Mouse (Mus musculus) midbrain, embryonic 15.5 days (tissue): ENCODE measurements at regions not wholly inside any gene's neighbourhood (a gene's known extent, or its start where the extent isn't known, plus 50 kb on each side); places are given as distances from the start of the nearest gene placed in this dataset.
A peak's percentile ranks its signal among the peaks of the same experiment; 100 is the strongest.

Source experiments
- ATAC-seq: fragments of 200-750 bp; cut with Nextera tagmentation; replicated peaks from 2 replicates; pipeline ENCODE4 v1.8.0; 2017; ENCODE audit warnings: moderate TSS enrichment
- H3K27ac ChIP-seq: fragments of 300-500 bp; sonication (generic); 2 replicates; pipeline ENCODE4 v1.5.1; 2015; ENCODE audit warnings: mild to moderate bottlenecking, inconsistent platforms
- H3K27me3 ChIP-seq: fragments of 300-500 bp; sonication (generic); replicated peaks from 2 replicates; pipeline ENCODE4 v1.6.1; 2015; ENCODE audit warnings: inconsistent platforms
- H3K36me3 ChIP-seq: fragments of 300-500 bp; sonication (generic); replicated peaks from 2 replicates; pipeline ENCODE4 v1.6.1; 2015; ENCODE audit warnings: inconsistent platforms
- H3K4me1 ChIP-seq: fragments of 300-500 bp; sonication (generic); 2 replicates; pipeline ENCODE4 v1.6.1; 2015; ENCODE audit warnings: inconsistent platforms
- H3K4me2 ChIP-seq: fragments of 300-500 bp; sonication (generic); 2 replicates; pipeline ENCODE4 v1.6.1; 2015; ENCODE audit warnings: inconsistent platforms, mild to moderate bottlenecking, moderate library complexity
- H3K4me3 ChIP-seq: fragments of 300-500 bp; sonication (generic); 2 replicates; pipeline ENCODE4 v1.5.1; 2015; ENCODE audit warnings: mild to moderate bottlenecking, inconsistent platforms
- H3K9ac ChIP-seq: fragments of 300-500 bp; sonication (generic); 2 replicates; pipeline ENCODE4 v1.6.1; 2015; ENCODE audit warnings: mild to moderate bottlenecking, inconsistent platforms
- H3K9me3 ChIP-seq: fragments of 300-500 bp; sonication (generic); 2 replicates; pipeline ENCODE4 v1.6.1; 2016; ENCODE audit warnings: inconsistent platforms
- WGBS: fragments of 180-500 bp; shearing (Covaris S2); methylation state at CpG from one replicate; pipeline ENCODE4 v1.1.7; 2015; ENCODE audit warnings: mixed read lengths; 5-methylcytosine and 5-hydroxymethylcytosine counted together

DNA sequence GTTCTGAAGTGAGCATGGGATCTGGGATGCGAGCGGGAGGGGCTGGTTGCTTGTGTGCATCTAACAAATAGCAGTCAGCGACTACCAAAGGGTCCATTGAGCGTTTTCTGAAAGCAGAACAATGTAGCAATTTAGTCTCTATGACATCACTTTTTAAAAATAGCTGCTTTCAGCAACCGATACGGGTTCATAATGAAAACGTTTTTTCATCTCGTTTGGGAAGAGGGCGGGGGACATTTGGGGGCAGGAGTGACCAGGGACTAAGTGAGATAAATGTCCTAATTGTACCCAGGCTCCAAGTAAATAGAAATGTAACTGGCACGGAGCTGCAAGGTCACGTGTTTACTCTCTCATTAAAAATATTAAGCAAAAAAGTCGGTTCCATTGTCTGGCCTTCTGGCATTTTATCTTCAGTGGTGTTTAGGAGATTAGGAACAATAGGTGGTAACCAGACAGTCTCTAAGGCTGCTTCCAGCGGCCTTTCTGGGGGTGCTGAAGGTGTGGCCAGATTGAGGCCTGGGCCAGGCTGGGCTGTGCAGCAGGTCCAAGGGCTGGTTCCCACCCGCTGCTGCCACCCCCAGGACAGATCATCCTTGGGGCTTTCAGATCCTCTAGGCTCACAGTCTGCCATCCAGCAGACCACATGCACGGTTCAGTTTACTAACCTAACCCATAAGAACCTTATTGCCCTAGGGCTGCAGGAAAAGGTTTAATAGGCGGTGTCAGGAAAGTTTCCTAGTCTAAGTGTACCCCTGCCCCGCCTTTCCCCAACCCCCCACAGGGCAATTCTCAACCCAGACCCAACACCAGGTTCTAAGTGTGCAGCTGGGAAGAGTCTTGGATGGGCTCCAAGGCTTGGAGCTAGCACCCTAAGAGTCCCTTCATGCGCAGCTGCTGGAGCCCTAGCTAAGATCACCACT, 1126.5 kb upstream of the Gulo start:
- Histone ChIP-seq H3K27me3 (no peaks in the 10 kb centered on the region), H3K9me3 (no peaks in the 10 kb centered on the region), H3K27ac (no peak overlapping the region), H3K36me3 (no peaks in the 10 kb centered on the region), H3K9ac (no peak overlapping the region), H3K4me2 (peak overlapping the region; percentile 1; the same call in 1 of the 2 replicates), H3K4me1 (peaks cover 8% of the 10 kb centered on the region), H3K4me3 (no peak overlapping the region)
- ATAC-seq, result peak; percentile 87
- WGBS, result 35% methylated on average over 18 of the region's 18 CpGs

- no peak overlapping the region for H3K4me3 ChIP-seq
- no peak overlapping the region for H3K4me2 ChIP-seq
- H3K36me3 ChIP-seq, result no peaks in the 10 kb centered on the region
- H3K9me3 ChIP-seq, result no peaks in the 10 kb centered on the region
- H3K4me1 ChIP-seq, result peaks cover 8% of the 10 kb centered on the region
- H3K9ac ChIP-seq, result no peak overlapping the region
- no peak for ATAC-seq
- no peaks in the 10 kb centered on the region for H3K27me3 ChIP-seq
- no peak overlapping the region for H3K27ac ChIP-seq
- WGBS, result 72% methylated on average over 6 of the region's 6 CpGs
These were observed 1124.2 kb upstream of the Gulo start for GRCm38 (mm10) chr14:67133221-67133620.

DNA sequence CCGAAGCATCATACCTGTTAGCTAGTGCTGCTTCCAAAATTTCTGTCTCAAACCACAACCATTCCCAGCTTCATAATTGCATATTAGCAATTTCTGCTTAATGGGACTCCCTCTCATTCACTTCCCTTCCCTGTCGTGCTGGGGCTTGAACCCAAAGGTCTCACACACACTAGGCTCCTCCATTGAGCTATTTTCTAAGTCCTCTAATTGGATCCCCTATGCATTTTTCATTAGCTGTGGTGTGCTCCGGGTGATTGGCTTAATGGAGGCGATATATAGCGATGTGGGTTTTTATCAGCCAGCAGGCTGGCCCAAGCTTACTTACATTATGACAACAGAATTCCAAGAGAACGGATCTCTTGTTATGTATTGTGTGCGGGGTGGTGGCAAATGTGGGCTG, 1118.1 kb upstream of the Gulo start:
- 59% methylated on average over 7 of the region's 7 CpGs for WGBS
- H3K36me3 ChIP-seq, result no peaks in the 10 kb centered on the region
- H3K27me3 ChIP-seq, result no peaks in the 10 kb centered on the region
- no peak for ATAC-seq
- H3K9me3 ChIP-seq, result no peaks in the 10 kb centered on the region
- no peak overlapping the region for H3K27ac ChIP-seq
- 0 out of 2 replicates have a peak, but pooled peaks cover 2% of the 10 kb centered on the region for H3K4me1 ChIP-seq
- H3K9ac ChIP-seq, result no peak overlapping the region
- no peak overlapping the region for H3K4me3 ChIP-seq
- no peak overlapping the region for H3K4me2 ChIP-seq

DNA sequence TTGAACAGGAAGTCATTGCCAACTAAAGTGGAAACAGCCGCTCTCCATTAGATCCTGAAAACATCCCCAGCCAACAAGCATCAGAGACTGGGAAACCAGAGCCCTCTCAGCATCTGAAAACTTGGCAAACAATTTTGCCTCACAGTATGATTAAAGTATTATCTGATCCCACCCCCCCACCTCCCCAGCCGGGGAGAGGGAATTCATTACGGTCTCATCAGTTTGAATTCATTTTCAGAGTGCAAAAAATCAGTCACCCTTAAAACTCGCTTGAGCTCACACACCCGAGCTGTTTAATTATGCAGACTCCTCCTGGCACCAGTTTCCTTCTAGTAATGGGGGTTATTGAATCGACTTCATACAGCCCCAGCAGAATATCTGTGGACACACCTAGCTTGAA, 1117.2 kb upstream of the Gulo start:
- WGBS, result 25% methylated on average over 6 of the region's 6 CpGs
- Histone ChIP-seq H3K4me2 (no peak overlapping the region), H3K4me1 (0 out of 2 replicates have a peak, but pooled peaks cover 2% of the 10 kb centered on the region), H3K9me3 (no peaks in the 10 kb centered on the region), H3K27me3 (no peaks in the 10 kb centered on the region), H3K4me3 (no peak overlapping the region), H3K36me3 (no peaks in the 10 kb centered on the region), H3K27ac (no peak overlapping the region), H3K9ac (no peak overlapping the region)
- ATAC-seq, result no peak

DNA sequence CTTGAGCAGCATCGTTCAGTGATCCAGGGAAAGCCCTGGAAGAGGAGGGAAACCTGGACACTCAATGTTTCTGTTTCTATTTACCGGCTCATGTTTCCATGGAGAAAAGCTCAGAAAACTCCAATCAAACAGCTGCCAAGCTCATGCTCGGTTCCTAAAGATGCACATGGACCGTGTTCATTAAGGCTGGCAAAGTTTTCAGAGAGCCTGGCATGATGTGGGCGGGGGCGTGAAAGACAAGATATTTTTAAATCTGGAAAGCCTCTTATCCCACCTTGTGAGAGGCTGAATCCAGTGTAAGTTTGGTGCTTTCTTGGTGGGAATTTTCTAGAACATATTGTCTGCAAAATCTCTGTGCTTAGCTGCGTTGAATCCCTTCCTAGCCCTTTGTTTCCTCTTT, 1114.3 kb upstream of the Gulo start:
- Histone ChIP-seq H3K4me2 (no peak overlapping the region), H3K9me3 (no peaks in the 10 kb centered on the region), H3K4me3 (no peak overlapping the region), H3K4me1 (0 out of 2 replicates have a peak, but pooled peaks cover 2% of the 10 kb centered on the region), H3K9ac (no peak overlapping the region), H3K27me3 (no peaks in the 10 kb centered on the region), H3K36me3 (no peaks in the 10 kb centered on the region), H3K27ac (no peak overlapping the region)
- WGBS, result 77% methylated on average over 7 of the region's 7 CpGs
- no peak for ATAC-seq
